Mouse (Mus musculus) small intestine, adult 10 weeks (tissue): ENCODE results near the gene Ugt3a1. TPM values are rescaled to one million over a fixed set of nuclear protein-coding genes. Genes with fewer than 3 reads are reported as not detected.

Experiments
- polyA plus RNA-seq: library from polyadenylated mRNA; stranded (reverse); fragments of 350-450 nt; fragmentation: Illumina TruSeq; extraction: RNeasy Lipid Tissue Mini Kit (QIAGEN cat#74804); gene quantifications from one replicate; pipeline ENCODE4 v1.2.3, GENCODE M21; 2014; ENCODE audit warnings: low replicate concordance

Ugt3a1 gene
- 0.45 TPM for polyA plus RNA-seq

GRCm38 (mm10) chr15:9276838-9277295, at the start of gene Ugt3a1:
TSS of gene Ugt3a1 (plus strand) at chr15:9276888.

GRCm38 (mm10) chr15:9335341-9335740, 58.7 kb downstream of the Ugt3a1 start, which contains the start of gene Ugt3a2:
TSS of gene Ugt3a2 (plus strand) at chr15:9335550.

Other genes with a start within 250 kb of the Ugt3a1 start
- gene Nadk2, start 205.6 kb upstream of the Ugt3a1 start, polyA plus RNA-seq, result 233 TPM
- gene Lmbrd2, start 136.3 kb upstream of the Ugt3a1 start, polyA plus RNA-seq, result 86.8 TPM
- 11.4 TPM for gene Skp2, start 121.5 kb upstream of the Ugt3a1 start, polyA plus RNA-seq
- gene Ugt3a2, start 58.7 kb downstream of the Ugt3a1 start, polyA plus RNA-seq, result not detected
- gene Capsl, start 159.1 kb downstream of the Ugt3a1 start, polyA plus RNA-seq, result 0.48 TPM